ENCODE assay signal across 14 mouse cellular contexts in genomic region chr2:104419999-104420398, GRCm38 (mm10). TPM values are rescaled to one million over a fixed set of nuclear protein-coding genes. Genes with fewer than 3 reads are reported as not detected.
"Had no signal": no experiment of that assay in that cellular context is flagged by ENCODE, and none has a peak within 500 bp of the region (broad histone marks: within the 10 kb centered on the region; RNA-seq: fewer than 3 reads in every experiment).

No protein-coding gene starts in this region.

- H3K4me2 ChIP-seq: neural tube, embryonic 12.5 days; neural tube, embryonic 13.5 days; neural tube, embryonic 15.5 days; stomach, embryonic 15.5 days had no signal

- DNase-seq: retina, postnatal 1 day; right cerebral cortex, adult 18-20 months; right cerebral cortex, postnatal 14 days; right cerebral cortex, postnatal 25 days; right cerebral cortex, postnatal 4 days; spleen, adult 18-20 months; thymus, adult 18-20 months; thymus, adult 2 months; thymus, postnatal 25 days had no signal

- H3K4me3 ChIP-seq: neural tube, embryonic 12.5 days; neural tube, embryonic 13.5 days; neural tube, embryonic 15.5 days; stomach, embryonic 15.5 days had no signal

- H3K27me3 ChIP-seq: neural tube, embryonic 12.5 days; neural tube, embryonic 13.5 days; neural tube, embryonic 15.5 days; stomach, embryonic 15.5 days had no signal

- H3K36me3 ChIP-seq: neural tube, embryonic 12.5 days; neural tube, embryonic 13.5 days; neural tube, embryonic 15.5 days; stomach, embryonic 15.5 days had no signal

RNA-seq across cellular contexts. Expression of gene D430041D05Rik, which starts 9.2 kb away (rescaled TPM):
- polyA plus RNA-seq: small intestine, adult 2 months had no signal
